Mouse (Mus musculus) forebrain, embryonic 16.5 days (tissue): ENCODE measurements at regions not wholly inside any gene's neighbourhood (a gene's known extent, or its start where the extent isn't known, plus 50 kb on each side); places are given as distances from the start of the nearest gene placed in this dataset.

Source experiments
- ATAC-seq: fragments of 200-750 bp; cut with Nextera tagmentation; 2 replicates; pipeline ENCODE4 v1.8.0; 2017; ENCODE audit warnings: mild to moderate bottlenecking, moderate library complexity
- H3K27ac ChIP-seq: fragments of 300-500 bp; sonication (generic); 2 replicates; pipeline ENCODE4 v1.5.1; 2014; ENCODE audit warnings: low read length, control low read depth
- H3K27me3 ChIP-seq: fragments of 300-500 bp; sonication (generic); replicated peaks from 2 replicates; pipeline ENCODE4 v1.6.1; 2014; ENCODE audit warnings: low read length; ENCODE audit not compliant: control insufficient read depth, insufficient read depth
- H3K36me3 ChIP-seq: fragments of 300-500 bp; sonication (generic); 2 replicates; pipeline ENCODE4 v1.6.1; 2014; ENCODE audit not compliant: control insufficient read depth, insufficient read depth
- H3K4me1 ChIP-seq: fragments of 300-500 bp; sonication (generic); replicated peaks from 2 replicates; pipeline ENCODE4 v1.6.1; 2014; ENCODE audit warnings: low read length; ENCODE audit not compliant: control insufficient read depth, insufficient read depth
- H3K4me2 ChIP-seq: fragments of 300-500 bp; sonication (generic); 2 replicates; pipeline ENCODE4 v1.6.1; 2014; ENCODE audit warnings: mild to moderate bottlenecking, low read length, control low read depth
- H3K4me3 ChIP-seq: fragments of 300-500 bp; sonication (generic); replicated peaks from 2 replicates; pipeline ENCODE4 v1.5.1; 2014; ENCODE audit warnings: mild to moderate bottlenecking, low read length, control low read depth
- H3K9ac ChIP-seq: fragments of 300-500 bp; sonication (generic); replicated peaks from 2 replicates; pipeline ENCODE4 v1.6.1; 2014; ENCODE audit warnings: low read depth, low read length, control low read depth
- H3K9me3 ChIP-seq: fragments of 300-500 bp; sonication (generic); 2 replicates; pipeline ENCODE4 v1.6.1; 2016; ENCODE audit warnings: low read length; ENCODE audit not compliant: control insufficient read depth
- WGBS: fragments of 180-500 bp; shearing (Covaris S2); extraction: QIAGEN DNeasy Blood & Tissue Kit; methylation state at CpG from one replicate; pipeline ENCODE4 v1.1.7; 2014; 5-methylcytosine and 5-hydroxymethylcytosine counted together

GRCm38 (mm10) chr3:116197966-116198365, 55.3 kb downstream of the Gpr88 start:
- H3K9me3 ChIP-seq: no peaks in the 10 kb centered on the region
- no peak overlapping the region for H3K4me3 ChIP-seq
- no peaks in the 10 kb centered on the region for H3K27me3 ChIP-seq
- WGBS: 61% methylated on average over 3 of the region's 3 CpGs
- no peaks in the 10 kb centered on the region for H3K36me3 ChIP-seq
- no peak overlapping the region for H3K4me2 ChIP-seq
- ATAC-seq: no peak
- no peak overlapping the region for H3K9ac ChIP-seq
- no peak overlapping the region for H3K27ac ChIP-seq
- no peaks in the 10 kb centered on the region for H3K4me1 ChIP-seq

- no peak overlapping the region for H3K4me3 ChIP-seq
- H3K36me3 ChIP-seq: no peaks in the 10 kb centered on the region
- no peaks in the 10 kb centered on the region for H3K4me1 ChIP-seq
- H3K27ac ChIP-seq: no peak overlapping the region
- WGBS: 87% methylated on average over 3 of the region's 3 CpGs
- H3K27me3 ChIP-seq: no peaks in the 10 kb centered on the region
- no peaks in the 10 kb centered on the region for H3K9me3 ChIP-seq
- no peak overlapping the region for H3K4me2 ChIP-seq
- ATAC-seq: no peak
- H3K9ac ChIP-seq: no peak overlapping the region
Observed at GRCm38 (mm10) chr3:116194701-116195100, 58.6 kb downstream of the Gpr88 start.

- H3K9ac ChIP-seq: no peak overlapping the region
- H3K36me3 ChIP-seq: no peaks in the 10 kb centered on the region
- no peak overlapping the region for H3K4me2 ChIP-seq
- no peak for ATAC-seq
- H3K4me3 ChIP-seq: no peak overlapping the region
- H3K4me1 ChIP-seq: no peaks in the 10 kb centered on the region
- WGBS: 89% methylated on average over 6 of the region's 6 CpGs
- H3K27ac ChIP-seq: no peak overlapping the region
- no peaks in the 10 kb centered on the region for H3K9me3 ChIP-seq
- H3K27me3 ChIP-seq: no peaks in the 10 kb centered on the region
Observed at GRCm38 (mm10) chr3:116191261-116191660, 61.8 kb upstream of the Vcam1 start.

GRCm38 (mm10) chr3:116190727-116191126, 61.2 kb upstream of the Vcam1 start:
- H3K9me3 ChIP-seq: no peaks in the 10 kb centered on the region
- H3K9ac ChIP-seq: no peak overlapping the region
- no peaks in the 10 kb centered on the region for H3K27me3 ChIP-seq
- H3K4me3 ChIP-seq: no peak overlapping the region
- no peaks in the 10 kb centered on the region for H3K4me1 ChIP-seq
- peak; percentile 45; the same call in 1 of the 2 replicates for ATAC-seq
- no peaks in the 10 kb centered on the region for H3K36me3 ChIP-seq
- H3K27ac ChIP-seq: no peak overlapping the region
- WGBS: 39% methylated on average over 2 of the region's 2 CpGs
- no peak overlapping the region for H3K4me2 ChIP-seq

GRCm38 (mm10) chr3:116189363-116190100, 60.0 kb upstream of the Vcam1 start:
- no peak for ATAC-seq
- H3K27me3 ChIP-seq: no peaks in the 10 kb centered on the region
- no peak overlapping the region for H3K4me2 ChIP-seq
- no peaks in the 10 kb centered on the region for H3K4me1 ChIP-seq
- H3K9me3 ChIP-seq: no peaks in the 10 kb centered on the region
- no peak overlapping the region for H3K4me3 ChIP-seq
- H3K27ac ChIP-seq: no peak overlapping the region
- no peaks in the 10 kb centered on the region for H3K36me3 ChIP-seq
- no peak overlapping the region for H3K9ac ChIP-seq
- 96% methylated on average over 6 of the region's 6 CpGs for WGBS

- ATAC-seq: no peak
- no peaks in the 10 kb centered on the region for H3K36me3 ChIP-seq
- no peaks in the 10 kb centered on the region for H3K4me1 ChIP-seq
- no peak overlapping the region for H3K27ac ChIP-seq
- H3K9ac ChIP-seq: no peak overlapping the region
- no peaks in the 10 kb centered on the region for H3K27me3 ChIP-seq
- 94% methylated on average over 7 of the region's 7 CpGs for WGBS
- no peaks in the 10 kb centered on the region for H3K9me3 ChIP-seq
- no peak overlapping the region for H3K4me2 ChIP-seq
- H3K4me3 ChIP-seq: no peak overlapping the region
Observed at GRCm38 (mm10) chr3:116185206-116185605, 55.7 kb upstream of the Vcam1 start.

- H3K27me3 ChIP-seq: no peaks in the 10 kb centered on the region
- ATAC-seq: no peak
- no peak overlapping the region for H3K27ac ChIP-seq
- WGBS: 76% methylated on average over 4 of the region's 4 CpGs
- H3K4me2 ChIP-seq: no peak overlapping the region
- no peaks in the 10 kb centered on the region for H3K9me3 ChIP-seq
- no peaks in the 10 kb centered on the region for H3K36me3 ChIP-seq
- no peak overlapping the region for H3K9ac ChIP-seq
- H3K4me1 ChIP-seq: no peaks in the 10 kb centered on the region
- H3K4me3 ChIP-seq: no peak overlapping the region
Observed at GRCm38 (mm10) chr3:116184443-116184842, 55.0 kb upstream of the Vcam1 start.

- no peaks in the 10 kb centered on the region for H3K27me3 ChIP-seq
- no peak for ATAC-seq
- H3K36me3 ChIP-seq: no peaks in the 10 kb centered on the region
- no peak overlapping the region for H3K9ac ChIP-seq
- H3K27ac ChIP-seq: no peak overlapping the region
- H3K4me1 ChIP-seq: no peaks in the 10 kb centered on the region
- H3K9me3 ChIP-seq: no peaks in the 10 kb centered on the region
- no peak overlapping the region for H3K4me2 ChIP-seq
- H3K4me3 ChIP-seq: no peak overlapping the region
- 92% methylated on average over 5 of the region's 5 CpGs for WGBS
Observed at GRCm38 (mm10) chr3:116180341-116180885, 50.9 kb upstream of the Vcam1 start.
